Mouse (Mus musculus) adrenal gland, adult 18-20 months (tissue): ENCODE results near the gene Pdia6. TPM values are rescaled to one million over a fixed set of nuclear protein-coding genes. Genes with fewer than 3 reads are reported as not detected.

ENCODE experiments used
- DNase-seq, 2 experiments: peaks; one replicate each; pipeline ENCODE4 v3.0.0; 2021 to 2022; ENCODE audit warnings: low spot score in 2 of 2
- total RNA-seq, 2 experiments: library from RNA; stranded (reverse); gene quantifications; 1 replicate in 1 of 2; 2 replicates in 1 of 2; pipeline ENCODE4 v1.2.3; 2021

Pdia6 gene
- total RNA-seq, 2 experiments from 2014 or later: 175 to 178 TPM

GRCm38 (mm10) chr12:17261005-17261404 lies 5.3 kb upstream of the Pdia6 start:
- DNase-seq: no peak

- no peak for DNase-seq
These were observed 2.5 kb upstream of the Pdia6 start for GRCm38 (mm10) chr12:17263881-17264280.

GRCm38 (mm10) chr12:17264826-17265225 lies 1.5 kb upstream of the Pdia6 start:
- no peak for DNase-seq

- no peak for DNase-seq
These were observed 287 bp downstream of the Pdia6 start for GRCm38 (mm10) chr12:17266673-17266990.

GRCm38 (mm10) chr12:17267316-17267715 lies 971 bp downstream of the Pdia6 start:
- DNase-seq: no peak

GRCm38 (mm10) chr12:17271272-17271671 lies 4.9 kb downstream of the Pdia6 start:
- peak in 1 of 2 experiments; percentile 42 for DNase-seq

- no peak for DNase-seq
These were observed 7.5 kb downstream of the Pdia6 start for GRCm38 (mm10) chr12:17273841-17274240.

GRCm38 (mm10) chr12:17288496-17288895 lies 22.2 kb downstream of the Pdia6 start:
- no peak for DNase-seq

- DNase-seq: no peak
These were observed 22.7 kb downstream of the Pdia6 start for GRCm38 (mm10) chr12:17289060-17289459.

- no peak for DNase-seq
These were observed 23.6 kb downstream of the Pdia6 start for GRCm38 (mm10) chr12:17289913-17290312.

- no peak for DNase-seq
These were observed 24.2 kb downstream of the Pdia6 start for GRCm38 (mm10) chr12:17290569-17290968.

GRCm38 (mm10) chr12:17296899-17297298 lies 30.6 kb downstream of the Pdia6 start:
- DNase-seq: no peak

GRCm38 (mm10) chr12:17299902-17300301 lies 33.6 kb downstream of the Pdia6 start:
- DNase-seq: no peak

GRCm38 (mm10) chr12:17305445-17305844 lies 39.1 kb downstream of the Pdia6 start:
- peak; percentile 57 to 62 for DNase-seq

- no peak for DNase-seq
These were observed 41.9 kb downstream of the Pdia6 start for GRCm38 (mm10) chr12:17308246-17308645.

- no peak for DNase-seq
These were observed 44.8 kb downstream of the Pdia6 start for GRCm38 (mm10) chr12:17310852-17311839.

GRCm38 (mm10) chr12:17316096-17316495 lies 49.8 kb downstream of the Pdia6 start:
- no peak for DNase-seq

- no peak for DNase-seq
These were observed 51.6 kb downstream of the Pdia6 start for GRCm38 (mm10) chr12:17317970-17318369.

GRCm38 (mm10) chr12:17318453-17318852 lies 52.1 kb downstream of the Pdia6 start:
- no peak for DNase-seq

- peak; percentile 62 to 66 for DNase-seq
These were observed 58.5 kb downstream of the Pdia6 start for GRCm38 (mm10) chr12:17324549-17325470.

- DNase-seq: no peak
These were observed 62.9 kb downstream of the Pdia6 start, which contains the start of gene Atp6v1c2 for GRCm38 (mm10) chr12:17329259-17329658. Atp6v1c2 (minus strand) TSS chr12:17329359.

GRCm38 (mm10) chr12:17333459-17333858 lies 67.1 kb downstream of the Pdia6 start:
- DNase-seq: no peak
